Mouse (Mus musculus) olfactory bulb, adult 2 months (tissue): Measurements from ENCODE around the gene Mrpl44. TPM values are rescaled to one million over a fixed set of nuclear protein-coding genes. Genes with fewer than 3 reads are reported as not detected.

ENCODE experiments used
- H3K27ac ChIP-seq: fragments of 200-500 bp; 2 replicates; pipeline ENCODE4 v1.5.1; 2012; ENCODE audit warnings: low read depth, low read length; ENCODE audit not compliant: insufficient read depth
- H3K4me1 ChIP-seq: fragments of 200-500 bp; 2 replicates; pipeline ENCODE4 v1.6.1; 2012; ENCODE audit warnings: low read length; ENCODE audit not compliant: control insufficient read depth, insufficient read depth
- H3K4me3 ChIP-seq: fragments of 200-500 bp; 2 replicates; pipeline ENCODE4 v1.5.1; 2012; ENCODE audit warnings: mild to moderate bottlenecking, low read depth, low read length, moderate library complexity; ENCODE audit not compliant: insufficient read depth
- CTCF ChIP-seq: fragments of 200-500 bp; IDR thresholded peaks from 2 replicates; pipeline ENCODE4 v1.5.1; 2012; ENCODE audit warnings: low read depth, mild to moderate bottlenecking, low read length, moderate library complexity; ENCODE audit not compliant: insufficient read depth
- POLR2A ChIP-seq: fragments of 200-500 bp; IDR thresholded peaks from 2 replicates; pipeline ENCODE4 v1.6.1; 2012; ENCODE audit warnings: mild to moderate bottlenecking, low read depth, low read length, moderate library complexity; ENCODE audit not compliant: insufficient read depth
- WGBS: fragments of 180-500 bp; shearing (Covaris S2); methylation state at CpG from one replicate; pipeline ENCODE4 v1.1.7; 2018; 5-methylcytosine and 5-hydroxymethylcytosine counted together
- polyA plus RNA-seq: library from polyadenylated mRNA; stranded (reverse); fragments of >200 nt; gene quantifications from 2 replicates; pipeline ENCODE4 v1.2.4, GENCODE M21; 2012; ENCODE audit warnings: low replicate concordance; ENCODE audit not compliant: missing spikeins, insufficient read depth, insufficient read length

The Mrpl44 gene
- polyA plus RNA-seq, 1 experiment, result not detected

DNA sequence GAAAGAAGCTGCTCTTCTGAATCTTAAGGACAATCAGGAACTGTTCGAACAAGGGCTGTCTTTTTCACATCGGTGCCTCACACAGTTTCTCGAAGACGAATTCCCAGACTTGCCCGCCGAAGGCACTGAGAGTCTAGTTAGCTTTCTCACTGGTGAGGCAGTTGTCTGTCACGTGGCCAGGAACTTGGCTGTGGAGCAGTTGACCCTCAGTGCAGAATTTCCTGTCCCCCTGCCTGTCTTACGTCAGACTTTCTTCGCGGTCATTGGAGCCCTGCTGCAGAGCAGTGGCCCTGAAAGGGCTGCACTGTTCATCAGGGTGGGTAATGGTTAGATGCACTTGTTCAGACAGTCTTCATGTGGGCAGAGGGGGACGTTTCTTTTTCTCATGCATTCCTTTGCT is 2.2 kb downstream of the Mrpl44 start:
- Histone ChIP-seq H3K4me3 (no peak overlapping the region), H3K27ac (no peak overlapping the region), H3K4me1 (peaks cover 5% of the 10 kb centered on the region)
- 74% methylated on average over 11 of the region's 11 CpGs for WGBS
- TF ChIP-seq CTCF (no peak), POLR2A (no peak)

GRCm38 (mm10) chr1:79782433-79782832 is 6.6 kb downstream of the Mrpl44 start:
- 84% methylated on average over 3 of the region's 3 CpGs for WGBS

DNA sequence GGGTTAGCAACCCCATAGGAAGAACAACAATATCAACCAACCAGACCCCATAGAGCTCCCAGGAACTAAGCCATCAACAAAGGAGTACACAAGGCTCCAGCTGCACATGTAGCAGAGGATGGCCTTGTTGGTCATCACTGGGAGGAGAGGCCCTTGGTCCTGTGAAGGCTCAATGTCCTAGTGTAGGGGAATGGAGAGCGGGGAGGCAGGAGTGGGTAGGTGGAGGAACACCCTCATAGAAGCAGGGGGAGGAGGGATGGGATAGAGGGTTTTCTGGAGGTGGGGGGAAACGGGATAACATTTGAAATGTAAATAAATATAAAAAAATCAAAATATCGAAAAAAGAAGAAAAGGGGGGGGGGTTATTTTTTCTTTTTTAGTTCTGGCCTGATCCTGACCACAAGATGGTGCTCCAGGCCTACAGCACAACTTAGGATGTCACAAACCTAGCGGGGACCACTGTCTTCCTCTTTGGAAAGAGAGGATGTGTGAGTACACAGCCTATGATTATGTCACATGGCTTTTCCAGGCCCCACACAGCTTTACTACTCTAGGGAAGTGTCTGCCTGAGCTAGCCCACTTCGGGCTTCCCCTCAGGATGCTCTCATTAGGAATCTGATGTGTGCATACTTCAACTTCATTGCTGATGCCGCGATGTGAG is 10.6 kb downstream of the Mrpl44 start:
- Histone ChIP-seq H3K27ac (no peak overlapping the region), H3K4me1 (no peaks in the 10 kb centered on the region), H3K4me3 (no peak overlapping the region)
- no peak for TF ChIP-seq POLR2A
- no peak for TF ChIP-seq CTCF
- WGBS, result 47% methylated on average over 7 of the region's 7 CpGs

More at GRCm38 (mm10) chr1:79782433-79782832, 6.6 kb downstream of the Mrpl44 start:
- H3K4me1 ChIP-seq, result peaks cover 5% of the 10 kb centered on the region
- no peak overlapping the region for H3K27ac ChIP-seq
- H3K4me3 ChIP-seq, result no peak overlapping the region
- TF ChIP-seq CTCF (no peak), POLR2A (no peak)

- H3K4me1 ChIP-seq, result no peaks in the 10 kb centered on the region
- WGBS, result 77% methylated on average over 3 of the region's 3 CpGs
- TF ChIP-seq CTCF (no peak), POLR2A (no peak)
- H3K4me3 ChIP-seq, result no peak overlapping the region
- H3K27ac ChIP-seq, result no peak overlapping the region
Observed at GRCm38 (mm10) chr1:79797084-79797483, 21.3 kb downstream of the Mrpl44 start.

DNA sequence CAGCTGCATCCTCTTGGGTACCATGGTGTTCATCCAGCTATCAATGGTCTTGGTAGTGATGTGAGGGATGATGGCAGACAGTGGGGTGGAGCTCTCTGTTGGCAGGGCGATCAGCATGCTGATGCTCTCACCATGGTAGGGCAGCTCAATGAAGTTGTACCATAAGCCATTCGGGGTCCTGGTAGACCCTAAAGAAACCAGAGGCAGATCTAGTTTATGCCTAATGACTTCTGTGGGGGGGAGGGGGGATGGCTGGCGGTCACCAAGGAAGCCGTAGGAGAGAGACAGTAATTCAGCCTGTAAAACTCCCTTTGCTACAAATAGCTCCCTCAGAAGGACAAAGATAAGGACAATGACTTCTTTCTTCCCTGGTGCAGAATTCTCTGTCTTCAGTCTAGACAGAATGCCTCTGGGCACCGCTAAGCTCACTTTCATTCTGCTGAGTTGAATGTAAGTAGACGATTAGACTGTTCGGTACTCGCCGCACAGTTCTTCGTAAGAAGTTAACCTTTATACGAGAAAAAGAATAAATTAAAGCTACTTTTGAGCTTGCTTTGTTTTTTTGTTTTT is 27.1 kb downstream of the Mrpl44 start:
- TF ChIP-seq POLR2A (no peak), CTCF (no peak)
- 60% methylated on average over 11 of the region's 11 CpGs for WGBS
- no peak overlapping the region for H3K27ac ChIP-seq
- H3K4me3 ChIP-seq, result no peak overlapping the region
- H3K4me1 ChIP-seq, result peaks cover 9% of the 10 kb centered on the region

DNA sequence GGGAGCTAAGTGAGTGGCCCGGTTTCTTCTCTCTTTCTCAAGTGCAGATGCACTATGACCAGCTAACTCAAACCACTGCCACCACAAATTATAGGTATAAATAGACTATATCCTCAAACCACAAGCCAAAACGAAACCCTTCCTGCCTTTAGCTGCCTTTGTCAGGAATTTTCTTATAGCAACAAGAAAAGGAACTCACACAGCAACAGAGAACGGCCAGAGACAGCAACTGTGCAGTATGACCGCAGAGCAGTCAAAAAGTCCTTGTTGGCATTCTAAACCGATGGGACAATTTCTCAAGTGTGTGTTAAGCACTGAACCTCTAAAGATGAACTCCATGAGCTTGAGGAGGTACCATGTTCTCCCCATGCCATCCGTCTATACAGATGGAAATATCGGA is 27.8 kb downstream of the Mrpl44 start:
- Histone ChIP-seq H3K4me3 (no peak overlapping the region), H3K27ac (no peak overlapping the region), H3K4me1 (peaks cover 9% of the 10 kb centered on the region)
- TF ChIP-seq POLR2A (no peak), CTCF (no peak)
- 85% methylated on average over 7 of the region's 7 CpGs for WGBS

DNA sequence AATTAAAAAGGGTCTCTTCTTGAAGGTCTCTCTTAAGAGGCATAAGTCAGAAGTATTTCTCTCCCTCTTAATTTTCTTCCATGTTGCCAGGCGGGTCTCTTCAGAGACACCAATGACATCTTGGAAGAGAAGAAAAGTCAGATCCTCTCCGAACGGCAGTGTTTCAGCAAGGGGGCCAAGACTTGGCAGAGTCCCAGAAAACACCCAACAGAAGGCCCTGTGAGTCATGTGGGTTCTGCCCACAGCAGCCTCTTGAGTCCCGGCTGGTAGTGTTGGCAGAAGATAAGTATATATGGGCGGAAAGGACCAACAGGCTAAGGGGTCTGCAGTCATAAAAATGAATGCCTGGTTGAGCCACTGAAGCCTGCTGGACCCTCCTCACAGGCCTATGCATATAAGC is 31.0 kb downstream of the Mrpl44 start:
- WGBS, result 26% methylated on average over 5 of the region's 5 CpGs
- peak overlapping the region; percentile 52 for H3K27ac ChIP-seq
- TF ChIP-seq POLR2A, result no peak
- no peak for TF ChIP-seq CTCF
- H3K4me1 ChIP-seq, result peaks cover 9% of the 10 kb centered on the region
- H3K4me3 ChIP-seq, result no peak overlapping the region

DNA sequence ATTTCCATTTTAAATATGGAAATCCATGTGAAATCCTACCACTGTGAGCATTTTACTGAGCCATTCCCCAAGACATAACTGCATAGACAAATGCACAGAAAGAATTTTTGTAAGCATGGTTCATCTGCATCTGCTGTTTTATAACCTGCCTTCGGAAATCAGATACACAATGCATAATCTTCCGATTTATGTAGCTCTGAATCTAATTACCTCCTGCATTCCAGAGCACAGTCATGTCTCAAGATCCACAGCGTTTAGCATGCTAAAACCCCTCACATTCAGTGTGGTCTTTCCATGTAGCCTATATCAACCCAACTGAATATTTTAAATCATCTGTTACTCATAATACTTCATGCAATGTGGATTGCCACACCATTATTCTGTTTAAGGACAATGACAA is 33.6 kb downstream of the Mrpl44 start:
- TF ChIP-seq CTCF (no peak), POLR2A (no peak)
- Histone ChIP-seq H3K4me1 (peaks cover 9% of the 10 kb centered on the region), H3K27ac (no peak overlapping the region), H3K4me3 (no peak overlapping the region)
- WGBS, result 79% methylated on average over 3 of the region's 3 CpGs

DNA sequence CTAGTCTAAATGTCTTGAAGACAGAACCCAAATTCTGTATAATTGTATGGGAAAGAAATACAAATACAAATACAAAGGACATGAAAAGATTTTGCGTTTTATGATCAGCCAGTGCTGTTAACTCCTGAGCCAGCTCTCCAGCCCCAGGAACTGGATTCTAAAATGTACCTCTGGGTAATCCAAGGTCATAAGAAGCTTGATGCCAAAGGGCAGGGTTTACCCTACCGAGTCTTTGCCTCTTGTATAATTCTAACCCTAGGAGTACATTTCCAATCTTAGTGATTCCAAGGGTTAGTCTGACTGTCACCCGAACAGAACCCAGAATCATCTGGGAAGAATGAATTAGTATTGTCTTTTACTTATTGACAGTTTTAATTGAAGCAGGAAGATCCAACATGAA is 39.6 kb downstream of the Mrpl44 start:
- Histone ChIP-seq H3K27ac (no peak overlapping the region), H3K4me1 (peaks cover 7% of the 10 kb centered on the region), H3K4me3 (no peak overlapping the region)
- WGBS, result 90% methylated on average over 3 of the region's 3 CpGs
- TF ChIP-seq CTCF, result no peak
- TF ChIP-seq POLR2A, result no peak
